Mouse (Mus musculus) megakaryocyte-erythroid progenitor cell, adult 5-6 weeks (primary cell): ENCODE measurements around the gene Olfr1052. TPM values are rescaled to one million over a fixed set of nuclear protein-coding genes. Genes with fewer than 3 reads are reported as not detected.
"Not testable (repeated sequence)": the region's sequence is repeated elsewhere in the genome, so short reads cannot be mapped to it uniquely, and the experiment has no call there.

Experiments
- ATAC-seq: replicated peaks from 2 replicates; pipeline ENCODE4 v1.8.0; 2016; ENCODE audit warnings: mild to moderate bottlenecking, inconsistent platforms; ENCODE audit not compliant: severe bottlenecking, poor library complexity, low FRiP score, low TSS enrichment
- total RNA-seq, 2 experiments: library from RNA; stranded (forward) in 1 of 2; stranded (reverse) in 1 of 2; fragments of 200-1000, 215-1000 nt in 1 of 2; fragments of >200 nt in 1 of 2; fragmentation: Nextera tagmentation in 1 of 2; gene quantifications; 2 replicates each; pipeline ENCODE4 v1.2.3; 2014 to 2017

Gene Olfr1052
- total RNA-seq (2014; fragmentation: Nextera tagmentation), result not detected in 2 replicates
- not detected in 2 replicates for total RNA-seq (2017)

DNA sequence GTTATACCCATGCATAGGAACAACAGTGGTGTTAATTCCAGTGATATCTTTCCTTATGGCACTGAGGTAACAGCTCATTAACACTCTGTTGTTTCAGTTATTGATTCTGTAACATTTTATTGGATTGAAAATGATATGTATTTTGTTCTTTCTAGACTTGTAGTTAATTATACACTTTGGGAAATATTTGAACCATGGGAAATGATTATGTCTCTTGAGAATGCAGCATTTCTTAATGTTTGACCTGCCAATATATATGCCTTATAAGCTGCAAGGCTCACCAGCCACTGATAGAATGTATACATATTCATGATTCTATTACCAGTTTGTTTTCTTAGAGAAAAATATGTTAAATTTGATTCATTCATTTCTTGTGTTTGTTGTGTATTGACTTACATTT is at the start of gene Olfr1052:
Olfr1052 (plus strand) TSS at position 301 of the 400 bp plus-strand sequence.
- no peak for ATAC-seq

DNA sequence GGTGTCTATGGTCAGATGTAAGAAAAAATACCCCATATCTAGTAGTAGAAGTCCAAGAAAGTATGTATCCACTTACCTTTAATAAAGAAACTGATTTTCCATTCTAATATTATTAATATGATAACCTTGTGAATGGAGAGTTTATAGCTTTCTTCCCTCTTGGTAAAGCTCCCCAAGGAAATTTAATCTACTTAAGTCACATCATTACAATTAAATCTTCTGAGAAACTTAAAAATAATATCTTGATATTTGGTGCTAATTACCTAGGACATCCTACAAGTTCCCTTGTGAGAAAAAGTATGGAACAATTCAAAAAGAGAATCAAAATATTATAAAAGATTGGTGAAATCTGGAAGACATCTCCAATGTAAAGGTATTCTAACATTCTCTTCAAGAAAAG is 34.0 kb upstream of the Olfr1052 start, which contains the start of gene Olfr1049:
Olfr1049 (minus strand) TSS at position 101 of the 400 bp plus-strand sequence.
- ATAC-seq, result not testable (repeated sequence)

DNA sequence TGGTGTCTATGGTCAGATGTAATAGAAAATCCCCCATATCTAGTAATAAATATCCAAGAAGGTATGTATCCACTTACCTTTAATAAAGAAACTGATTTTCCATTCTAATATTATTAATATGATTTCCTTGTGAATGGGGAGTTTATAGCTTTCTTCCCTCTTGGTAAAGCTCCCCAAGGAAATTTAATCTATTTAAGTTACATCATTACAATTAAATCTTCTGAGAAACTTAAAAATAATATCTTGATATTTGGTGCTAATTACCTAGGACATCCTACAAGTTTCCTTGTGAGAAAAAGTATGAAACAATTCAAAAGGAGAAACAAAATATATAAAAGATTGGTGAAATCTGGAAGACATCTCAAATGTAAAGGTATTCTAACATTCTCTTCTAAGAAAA is 13.3 kb upstream of the Olfr1052 start, which contains the start of gene Olfr1051:
Olfr1051 (minus strand) TSS at position 101 of the 400 bp plus-strand sequence.
- ATAC-seq, result not testable (repeated sequence)

DNA sequence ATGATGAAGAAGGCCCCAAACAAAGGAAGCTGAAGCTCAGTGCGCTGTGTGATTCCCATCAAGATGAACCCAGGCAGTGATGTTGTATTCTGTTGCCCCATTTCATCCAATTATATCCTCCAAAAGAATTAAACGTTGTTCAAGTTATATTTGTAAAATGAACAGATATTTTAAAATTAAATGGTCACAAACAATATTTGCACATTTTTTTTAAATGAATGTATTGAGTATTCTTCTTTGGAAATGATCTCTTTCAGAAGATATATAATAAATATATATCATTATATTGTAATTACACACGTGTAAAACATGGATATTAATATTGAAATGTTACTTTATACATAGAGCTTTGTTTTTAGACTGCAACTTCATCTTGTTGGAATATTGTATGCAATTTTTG is 22.9 kb downstream of the Olfr1052 start, which contains the start of gene Olfr1053:
Olfr1053 (minus strand) TSS at position 101 of the 400 bp plus-strand sequence.
- no peak for ATAC-seq

DNA sequence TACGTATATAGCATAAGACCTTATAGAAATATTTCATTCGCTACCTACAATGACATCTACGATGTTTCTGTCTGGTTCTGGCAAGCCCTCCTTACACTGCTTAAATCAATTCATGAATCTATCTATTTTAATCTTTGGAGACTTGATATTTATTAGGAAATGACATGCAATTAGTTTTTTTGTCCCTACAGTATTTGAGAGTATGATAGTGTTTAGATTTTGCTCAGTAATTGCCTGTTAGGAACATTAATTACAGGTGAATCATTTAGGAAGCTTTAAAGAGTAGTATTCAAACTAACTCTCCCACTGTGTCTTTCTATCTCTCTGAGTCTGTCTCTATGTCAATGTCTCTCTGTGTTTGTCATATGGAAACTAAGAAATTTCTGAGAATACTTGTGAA is 43.1 kb downstream of the Olfr1052 start, which contains the start of gene Olfr1054:
Olfr1054 (minus strand) TSS at position 101 of the 400 bp plus-strand sequence.
- no peak for ATAC-seq

Other genes starting within 250 kb of the Olfr1052 start
- not detected in 2 replicates for gene Olfr1034, start 246.6 kb upstream of the Olfr1052 start, total RNA-seq (2014; fragmentation: Nextera tagmentation)
- gene Olfr1034, start 246.6 kb upstream of the Olfr1052 start, total RNA-seq (2017), result not detected in 2 replicates
- gene Olfr1036, start 218.5 kb upstream of the Olfr1052 start, total RNA-seq (2014; fragmentation: Nextera tagmentation), result not detected in 2 replicates
- gene Olfr1036, start 218.5 kb upstream of the Olfr1052 start, total RNA-seq (2017), result not detected in 2 replicates
- not detected in 2 replicates for gene Olfr1037, start 205.1 kb upstream of the Olfr1052 start, total RNA-seq (2014; fragmentation: Nextera tagmentation)
- not detected in 2 replicates for gene Olfr1037, start 205.1 kb upstream of the Olfr1052 start, total RNA-seq (2017)
- gene Olfr1039, start 156.5 kb upstream of the Olfr1052 start, total RNA-seq (2014; fragmentation: Nextera tagmentation), result not detected in 2 replicates
- not detected in 2 replicates for gene Olfr1039, start 156.5 kb upstream of the Olfr1052 start, total RNA-seq (2017)
- not detected in 2 replicates for gene Olfr1040, start 145.7 kb upstream of the Olfr1052 start, total RNA-seq (2014; fragmentation: Nextera tagmentation)
- gene Olfr1040, start 145.7 kb upstream of the Olfr1052 start, total RNA-seq (2017), result not detected in 2 replicates
- gene Olfr1042, start 130.6 kb upstream of the Olfr1052 start, total RNA-seq (2014; fragmentation: Nextera tagmentation), result not detected in 2 replicates
- gene Olfr1042, start 130.6 kb upstream of the Olfr1052 start, total RNA-seq (2017), result not detected in 2 replicates
- not detected in 2 replicates for gene Olfr1043, start 124.9 kb upstream of the Olfr1052 start, total RNA-seq (2014; fragmentation: Nextera tagmentation)
- gene Olfr1043, start 124.9 kb upstream of the Olfr1052 start, total RNA-seq (2017), result not detected in 2 replicates
- gene Olfr1044, start 114.6 kb upstream of the Olfr1052 start, total RNA-seq (2014; fragmentation: Nextera tagmentation), result not detected in 2 replicates
- not detected in 2 replicates for gene Olfr1044, start 114.6 kb upstream of the Olfr1052 start, total RNA-seq (2017)
- gene Olfr52, start 106.8 kb upstream of the Olfr1052 start, total RNA-seq (2014; fragmentation: Nextera tagmentation), result not detected in 2 replicates
- not detected in 2 replicates for gene Olfr52, start 106.8 kb upstream of the Olfr1052 start, total RNA-seq (2017)
- not detected in 2 replicates for gene Olfr1045, start 89.4 kb upstream of the Olfr1052 start, total RNA-seq (2014; fragmentation: Nextera tagmentation)
- gene Olfr1045, start 89.4 kb upstream of the Olfr1052 start, total RNA-seq (2017), result not detected in 2 replicates
- gene Olfr1046, start 73.1 kb upstream of the Olfr1052 start, total RNA-seq (2014; fragmentation: Nextera tagmentation), result not detected in 2 replicates
- gene Olfr1046, start 73.1 kb upstream of the Olfr1052 start, total RNA-seq (2017), result not detected in 2 replicates
- gene Olfr1047, start 61.1 kb upstream of the Olfr1052 start, total RNA-seq (2014; fragmentation: Nextera tagmentation), result not detected in 2 replicates
- not detected in 2 replicates for gene Olfr1047, start 61.1 kb upstream of the Olfr1052 start, total RNA-seq (2017)
- gene Olfr1048, start 52.2 kb upstream of the Olfr1052 start, total RNA-seq (2014; fragmentation: Nextera tagmentation), result not detected in 2 replicates
- not detected in 2 replicates for gene Olfr1048, start 52.2 kb upstream of the Olfr1052 start, total RNA-seq (2017)
- not detected in 2 replicates for gene Olfr1049, start 34.1 kb upstream of the Olfr1052 start, total RNA-seq (2014; fragmentation: Nextera tagmentation)
- not detected in 2 replicates for gene Olfr1049, start 34.1 kb upstream of the Olfr1052 start, total RNA-seq (2017)
- not detected in 2 replicates for gene Olfr1051, start 13.4 kb upstream of the Olfr1052 start, total RNA-seq (2014; fragmentation: Nextera tagmentation)
- gene Olfr1051, start 13.4 kb upstream of the Olfr1052 start, total RNA-seq (2017), result not detected in 2 replicates
- gene Olfr1053, start 22.8 kb downstream of the Olfr1052 start, total RNA-seq (2014; fragmentation: Nextera tagmentation), result not detected in 2 replicates
- gene Olfr1053, start 22.8 kb downstream of the Olfr1052 start, total RNA-seq (2017), result not detected in 2 replicates
- not detected in 2 replicates for gene Olfr1054, start 43.0 kb downstream of the Olfr1052 start, total RNA-seq (2014; fragmentation: Nextera tagmentation)
- not detected in 2 replicates for gene Olfr1054, start 43.0 kb downstream of the Olfr1052 start, total RNA-seq (2017)
- not detected in 2 replicates for gene Olfr1055, start 57.8 kb downstream of the Olfr1052 start, total RNA-seq (2014; fragmentation: Nextera tagmentation)
- not detected in 2 replicates for gene Olfr1055, start 57.8 kb downstream of the Olfr1052 start, total RNA-seq (2017)
- gene Olfr1056, start 70.0 kb downstream of the Olfr1052 start, total RNA-seq (2014; fragmentation: Nextera tagmentation), result not detected in 2 replicates
- not detected in 2 replicates for gene Olfr1056, start 70.0 kb downstream of the Olfr1052 start, total RNA-seq (2017)
- not detected in 2 replicates for gene Olfr1057, start 85.9 kb downstream of the Olfr1052 start, total RNA-seq (2014; fragmentation: Nextera tagmentation)
- gene Olfr1057, start 85.9 kb downstream of the Olfr1052 start, total RNA-seq (2017), result not detected in 2 replicates
- not detected in 2 replicates for gene Olfr1058, start 96.1 kb downstream of the Olfr1052 start, total RNA-seq (2014; fragmentation: Nextera tagmentation)
- gene Olfr1058, start 96.1 kb downstream of the Olfr1052 start, total RNA-seq (2017), result not detected in 2 replicates
- gene Olfr1061, start 121.6 kb downstream of the Olfr1052 start, total RNA-seq (2014; fragmentation: Nextera tagmentation), result not detected in 2 replicates
- not detected in 2 replicates for gene Olfr1061, start 121.6 kb downstream of the Olfr1052 start, total RNA-seq (2017)
- gene Olfr1062, start 134.3 kb downstream of the Olfr1052 start, total RNA-seq (2014; fragmentation: Nextera tagmentation), result not detected in 2 replicates
- not detected in 2 replicates for gene Olfr1062, start 134.3 kb downstream of the Olfr1052 start, total RNA-seq (2017)
- not detected in 2 replicates for gene Olfr1065, start 158.1 kb downstream of the Olfr1052 start, total RNA-seq (2014; fragmentation: Nextera tagmentation)
- not detected in 2 replicates for gene Olfr1065, start 158.1 kb downstream of the Olfr1052 start, total RNA-seq (2017)
- not detected in 2 replicates for gene Olfr1066, start 163.8 kb downstream of the Olfr1052 start, total RNA-seq (2014; fragmentation: Nextera tagmentation)
- not detected in 2 replicates for gene Olfr1066, start 163.8 kb downstream of the Olfr1052 start, total RNA-seq (2017)
- gene Olfr228, start 194.9 kb downstream of the Olfr1052 start, total RNA-seq (2014; fragmentation: Nextera tagmentation), result not detected in 2 replicates
- not detected in 2 replicates for gene Olfr228, start 194.9 kb downstream of the Olfr1052 start, total RNA-seq (2017)
- not detected in 2 replicates for gene Olfr1076, start 216.0 kb downstream of the Olfr1052 start, total RNA-seq (2014; fragmentation: Nextera tagmentation)
- not detected in 2 replicates for gene Olfr1076, start 216.0 kb downstream of the Olfr1052 start, total RNA-seq (2017)